Mouse (Mus musculus): ENCODE results near the gene Dcaf1.

The Dcaf1 gene

GRCm38 (mm10) chr9:106908174-106908573 lies 86.5 kb downstream of the Dcaf1 start:
- DNase-seq (ENCODE audit: low spot score), result no peak

GRCm38 (mm10) chr9:106908715-106909114 lies 87.0 kb downstream of the Dcaf1 start:
- DNase-seq (ENCODE audit: low spot score), result no peak

GRCm38 (mm10) chr9:106911624-106912023 lies 90.0 kb downstream of the Dcaf1 start:
- DNase-seq (ENCODE audit: low spot score), result no peak

- no peak for DNase-seq (ENCODE audit: low spot score)
Observed at GRCm38 (mm10) chr9:106913759-106914158, 92.1 kb downstream of the Dcaf1 start.

- no peak for DNase-seq (ENCODE audit: low spot score)
Observed at GRCm38 (mm10) chr9:106914878-106915277, 93.2 kb downstream of the Dcaf1 start.
